Mouse (Mus musculus): ENCODE results near the gene Cxcl2.
A peak's percentile ranks its signal among the peaks of the same experiment; 100 is the strongest.

The Cxcl2 gene

GRCm38 (mm10) chr5:90881682-90882081 is 22.0 kb upstream of the Cxcl2 start:
- no peak for TF ChIP-seq GATA4 (IDR thresholded peaks at IDR 0.05; ENCODE audit: insufficient replicate concordance, low read length)

GRCm38 (mm10) chr5:90882146-90882545 is 21.5 kb upstream of the Cxcl2 start:
- TF ChIP-seq GATA4 (IDR thresholded peaks at IDR 0.05; ENCODE audit: insufficient replicate concordance, low read length) = no peak

- TF ChIP-seq GATA4 (IDR thresholded peaks at IDR 0.05; ENCODE audit: insufficient replicate concordance, low read length) = peak; percentile 74; the same call in 1 of the 2 replicates
These were observed 18.9 kb upstream of the Cxcl2 start for GRCm38 (mm10) chr5:90884628-90885242.

DNA sequence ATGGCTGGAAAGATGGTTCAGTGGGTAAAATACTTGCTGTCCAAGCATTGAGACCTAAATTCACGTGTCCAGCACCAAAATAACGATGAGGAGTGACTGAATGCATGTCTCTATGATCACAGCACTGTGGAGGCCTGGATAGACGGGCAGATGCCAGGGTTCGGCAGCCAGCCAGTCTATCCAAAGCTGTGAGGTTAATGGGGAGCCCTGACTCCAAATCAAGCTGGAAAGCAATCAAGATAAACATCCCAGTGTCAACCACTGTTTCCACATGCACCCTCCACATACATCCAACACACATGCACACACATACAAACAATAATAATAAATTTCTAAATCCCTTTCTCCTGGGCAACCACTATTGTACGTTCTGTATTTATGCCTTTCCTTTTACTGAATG is 15.0 kb upstream of the Cxcl2 start:
- no peak for TF ChIP-seq GATA4 (IDR thresholded peaks at IDR 0.05; ENCODE audit: insufficient replicate concordance, low read length)

DNA sequence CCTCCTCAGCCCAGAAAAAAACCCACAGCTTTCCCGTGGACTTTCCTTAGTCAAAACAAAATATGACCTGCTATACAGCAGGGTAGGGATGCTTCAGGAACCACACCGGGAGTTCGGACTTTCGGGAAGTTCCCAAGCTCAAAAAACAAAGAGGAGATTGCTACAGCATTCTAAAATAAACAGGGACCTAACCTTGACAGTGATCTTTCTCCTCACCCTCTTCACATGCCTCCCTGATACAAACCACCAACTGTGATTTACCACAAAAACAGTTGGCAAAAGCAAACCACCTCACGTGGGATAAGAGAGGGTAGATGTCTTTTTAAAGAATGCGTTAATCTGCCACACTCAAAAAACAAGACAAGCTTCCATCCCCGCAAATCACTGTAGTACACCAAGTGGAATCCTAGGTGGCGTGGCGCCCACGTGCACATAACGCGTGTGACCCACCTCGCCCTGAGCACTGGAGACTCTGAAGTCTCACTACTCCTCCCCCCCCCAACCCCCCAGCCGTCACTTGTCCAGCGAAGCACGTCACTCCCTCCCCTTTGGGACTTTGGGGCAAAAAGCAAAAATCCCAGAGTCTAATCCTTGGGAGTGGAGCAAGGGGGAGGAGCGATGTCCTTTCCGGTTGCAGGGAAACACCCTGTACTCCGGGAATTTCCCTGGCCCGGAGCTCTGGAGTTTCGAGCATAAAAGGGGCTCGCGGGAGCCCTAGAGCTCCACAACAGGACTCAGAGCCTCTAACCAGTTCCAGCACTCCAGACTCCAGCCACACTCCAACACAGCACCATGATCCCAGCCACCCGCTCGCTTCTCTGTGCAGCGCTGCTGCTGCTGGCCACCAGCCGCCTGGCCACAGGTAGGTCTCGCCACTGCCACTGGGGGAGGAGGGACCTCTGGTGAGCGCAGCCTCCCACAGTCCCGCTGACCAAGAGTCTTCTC is 12.9 kb upstream of the Cxcl2 start, which contains the start of gene Cxcl1:
Cxcl1 (plus strand) TSS at position 723 of the 945 bp plus-strand sequence.
- no peak for TF ChIP-seq GATA4 (IDR thresholded peaks at IDR 0.05; ENCODE audit: insufficient replicate concordance, low read length)

- TF ChIP-seq GATA4 (IDR thresholded peaks at IDR 0.05; ENCODE audit: insufficient replicate concordance, low read length) = no peak
These were observed 12.2 kb upstream of the Cxcl2 start for GRCm38 (mm10) chr5:90891464-90891813.

GRCm38 (mm10) chr5:90894231-90894630 is 9.4 kb upstream of the Cxcl2 start:
- TF ChIP-seq GATA4 (IDR thresholded peaks at IDR 0.05; ENCODE audit: insufficient replicate concordance, low read length) = no peak

DNA sequence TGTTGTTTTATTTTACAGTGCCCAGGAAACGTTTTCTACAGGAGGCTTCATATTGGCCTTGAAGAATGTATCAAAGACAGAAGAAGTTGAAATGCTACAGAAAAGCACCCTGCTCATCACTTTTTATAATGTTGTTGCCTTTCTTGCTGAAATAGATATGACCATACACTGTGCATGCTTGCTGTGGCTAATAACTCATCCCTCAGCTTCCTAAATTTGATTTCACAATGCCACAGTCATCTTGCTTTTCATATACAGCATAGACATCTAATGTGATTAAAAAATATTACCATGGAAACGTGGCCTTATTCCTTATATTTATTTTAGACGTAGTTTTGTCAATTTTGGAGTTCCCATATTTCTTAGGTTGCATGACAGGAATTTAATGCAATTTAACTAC is 6.2 kb upstream of the Cxcl2 start:
- no peak for TF ChIP-seq GATA4 (IDR thresholded peaks at IDR 0.05; ENCODE audit: insufficient replicate concordance, low read length)

DNA sequence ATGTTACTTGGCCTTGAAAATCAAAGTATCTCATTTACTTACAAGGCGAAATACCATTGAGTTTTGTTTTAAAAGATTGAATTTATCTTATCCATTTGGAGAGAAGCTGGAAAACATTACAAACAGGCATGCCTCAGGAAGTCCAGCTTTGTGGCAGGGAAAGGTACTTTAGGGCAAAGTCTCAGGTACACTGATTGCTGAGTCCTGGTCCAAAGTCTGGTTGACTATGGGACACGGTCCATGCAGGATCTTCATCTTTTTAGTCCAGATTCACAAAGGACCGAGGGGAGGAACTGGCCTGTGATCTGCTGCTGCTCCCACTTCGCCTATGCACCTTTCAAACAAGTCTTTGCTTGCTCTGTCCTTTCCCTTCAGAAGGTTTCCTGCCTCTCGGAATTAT is 4.4 kb upstream of the Cxcl2 start:
- TF ChIP-seq GATA4 (IDR thresholded peaks at IDR 0.05; ENCODE audit: insufficient replicate concordance, low read length) = no peak

GRCm38 (mm10) chr5:90900147-90900546 is 3.5 kb upstream of the Cxcl2 start:
- TF ChIP-seq GATA4 (IDR thresholded peaks at IDR 0.05; ENCODE audit: insufficient replicate concordance, low read length) = no peak

DNA sequence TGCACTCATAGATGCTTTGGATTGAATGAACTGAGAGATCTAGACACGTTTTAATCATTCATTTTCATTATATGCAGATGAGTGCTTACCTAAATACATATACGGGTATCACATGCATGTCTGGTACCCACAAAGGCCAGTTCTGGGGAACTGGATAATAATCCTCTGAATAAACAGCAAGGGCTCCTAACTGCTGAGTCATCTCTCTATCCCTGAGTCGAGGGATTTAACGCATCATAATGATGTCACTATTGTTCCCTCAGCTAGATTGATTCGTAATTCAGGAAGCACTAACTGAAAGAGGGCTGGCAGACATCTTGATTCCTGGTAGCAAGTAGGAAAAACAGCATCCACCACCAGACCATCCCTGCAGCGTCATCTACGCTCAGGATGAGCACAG is 3.0 kb upstream of the Cxcl2 start:
- TF ChIP-seq GATA4 (IDR thresholded peaks at IDR 0.05; ENCODE audit: insufficient replicate concordance, low read length) = no peak

GRCm38 (mm10) chr5:90902380-90903260 is 1.1 kb upstream of the Cxcl2 start:
- no peak for TF ChIP-seq GATA4 (IDR thresholded peaks at IDR 0.05; ENCODE audit: insufficient replicate concordance, low read length)

GRCm38 (mm10) chr5:90908983-90909382 is 5.3 kb downstream of the Cxcl2 start:
- no peak for TF ChIP-seq GATA4 (IDR thresholded peaks at IDR 0.05; ENCODE audit: insufficient replicate concordance, low read length)

DNA sequence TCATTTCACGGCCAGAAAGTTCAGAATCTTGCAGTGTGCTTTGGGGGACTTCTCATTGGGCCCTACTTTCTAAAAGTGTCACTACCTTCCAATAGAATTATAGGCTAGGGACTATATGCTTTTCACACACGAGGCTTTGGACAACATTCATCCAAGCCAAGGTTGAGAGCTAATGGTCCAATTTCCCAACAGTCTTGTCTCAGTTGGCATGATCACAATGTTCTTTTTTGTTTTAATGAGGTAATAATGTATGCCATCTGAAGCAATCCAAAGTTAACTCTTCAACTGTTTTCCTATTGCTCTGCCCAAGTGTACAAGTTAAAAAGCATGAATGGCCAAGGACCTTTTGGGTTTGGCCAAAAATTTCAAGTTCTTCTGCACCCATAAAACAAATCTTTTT is 15.8 kb downstream of the Cxcl2 start:
- TF ChIP-seq GATA4 (IDR thresholded peaks at IDR 0.05; ENCODE audit: insufficient replicate concordance, low read length) = no peak

DNA sequence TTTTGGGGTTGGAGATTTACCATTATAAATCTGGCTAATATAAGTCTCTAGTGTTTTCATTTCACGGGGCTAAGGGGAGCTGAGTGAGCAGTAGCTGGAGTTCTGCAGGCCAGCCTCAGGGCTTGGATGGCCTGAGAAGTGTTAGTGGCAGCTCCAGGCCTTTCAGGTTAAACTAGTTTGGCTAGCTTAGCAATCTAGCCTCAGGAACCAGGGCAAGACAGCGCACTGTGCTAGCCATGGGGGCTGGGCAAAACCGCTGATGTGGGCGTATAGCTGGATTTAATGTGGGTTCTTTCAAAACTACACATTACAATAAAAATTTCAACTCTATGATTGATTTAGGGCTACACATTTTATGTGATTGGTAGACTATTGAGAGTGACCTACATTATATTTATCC is 19.3 kb downstream of the Cxcl2 start:
- TF ChIP-seq GATA4 (IDR thresholded peaks at IDR 0.05; ENCODE audit: insufficient replicate concordance, low read length) = no peak

All from liver, adult (tissue).